Mouse (Mus musculus) kidney, adult 2 months (tissue): ENCODE measurements around the gene Pan3. TPM values are rescaled to one million over a fixed set of nuclear protein-coding genes. Genes with fewer than 3 reads are reported as not detected.

Experiments used
- DNase-seq: peaks from one replicate; pipeline ENCODE4 v3.0.0; 2021
- H3K27ac ChIP-seq: fragments of 200-500 bp; 2 replicates; pipeline ENCODE4 v1.5.1; 2012; ENCODE audit warnings: low read depth, low read length, control low read depth, inconsistent platforms; ENCODE audit not compliant: insufficient read depth
- H3K27me3 ChIP-seq: fragments of 200-500 bp; replicated peaks from 2 replicates; pipeline ENCODE4 v1.6.1; 2012; ENCODE audit warnings: mild to moderate bottlenecking, moderate library complexity, low read length, inconsistent platforms; ENCODE audit not compliant: control insufficient read depth, insufficient read depth
- H3K36me3 ChIP-seq: fragments of 200-500 bp; 2 replicates; pipeline ENCODE4 v1.6.1; 2012; ENCODE audit warnings: mild to moderate bottlenecking, moderate library complexity, low read length, inconsistent platforms; ENCODE audit not compliant: control insufficient read depth, insufficient read depth
- H3K4me1 ChIP-seq: fragments of 200-500 bp; 2 replicates; pipeline ENCODE4 v1.6.1; 2011; ENCODE audit warnings: low read length; ENCODE audit not compliant: control insufficient read depth, insufficient read depth
- H3K4me3 ChIP-seq: fragments of 200-500 bp; 2 replicates; pipeline ENCODE4 v1.5.1; 2011; ENCODE audit warnings: mild to moderate bottlenecking, low read depth, low read length, control low read depth; ENCODE audit not compliant: insufficient read depth
- CTCF ChIP-seq: fragments of 200-500 bp; conservative IDR thresholded peaks from 2 replicates; pipeline ENCODE4 v1.5.1; 2011; ENCODE audit warnings: low read depth, mild to moderate bottlenecking, control low read depth, low read length, moderate library complexity, mixed read lengths; ENCODE audit not compliant: insufficient read depth, insufficient read length
- POLR2A ChIP-seq: fragments of 200-500 bp; IDR thresholded peaks from one replicate; pipeline ENCODE4 v1.6.1; 2011; ENCODE audit warnings: low read depth, low read length, control low read depth
- WGBS: fragments of 180-500 bp; shearing (Covaris S2); methylation state at CpG from one replicate; pipeline ENCODE4 v1.1.7; 2018; 5-methylcytosine and 5-hydroxymethylcytosine counted together
- polyA plus RNA-seq: library from polyadenylated mRNA; depleted of rRNA; stranded (reverse); fragments of >200 nt; gene quantifications from 2 replicates; pipeline ENCODE4 v1.2.3, GENCODE M21; 2012

Gene Pan3
- polyA plus RNA-seq, 1 experiment: 47.2 TPM

- Histone ChIP-seq H3K27ac (no peak overlapping the region), H3K27me3 (no peaks in the 10 kb centered on the region; the same call in 1 of the 2 replicates), H3K4me1 (no peaks in the 10 kb centered on the region), H3K36me3 (no peaks in the 10 kb centered on the region), H3K4me3 (no peak overlapping the region)
- DNase-seq: peak; percentile 87
- 60% methylated on average over 8 of the region's 8 CpGs for WGBS
- TF ChIP-seq POLR2A: no peak
- TF ChIP-seq CTCF: 0 out of 2 replicates have a peak, but pooled peaks have one; percentile 2
These were observed 144.6 kb downstream of the Pan3 start for GRCm38 (mm10) chr5:147574517-147574916.

GRCm38 (mm10) chr5:147577003-147577402, 147.0 kb downstream of the Pan3 start:
- no peak for DNase-seq
- Histone ChIP-seq H3K4me1 (no peaks in the 10 kb centered on the region), H3K27ac (no peak overlapping the region), H3K4me3 (no peak overlapping the region), H3K27me3 (no peaks in the 10 kb centered on the region; the same call in 1 of the 2 replicates), H3K36me3 (no peaks in the 10 kb centered on the region)
- 52% methylated on average over 6 of the region's 6 CpGs for WGBS
- TF ChIP-seq POLR2A (no peak), CTCF (no peak)

DNA sequence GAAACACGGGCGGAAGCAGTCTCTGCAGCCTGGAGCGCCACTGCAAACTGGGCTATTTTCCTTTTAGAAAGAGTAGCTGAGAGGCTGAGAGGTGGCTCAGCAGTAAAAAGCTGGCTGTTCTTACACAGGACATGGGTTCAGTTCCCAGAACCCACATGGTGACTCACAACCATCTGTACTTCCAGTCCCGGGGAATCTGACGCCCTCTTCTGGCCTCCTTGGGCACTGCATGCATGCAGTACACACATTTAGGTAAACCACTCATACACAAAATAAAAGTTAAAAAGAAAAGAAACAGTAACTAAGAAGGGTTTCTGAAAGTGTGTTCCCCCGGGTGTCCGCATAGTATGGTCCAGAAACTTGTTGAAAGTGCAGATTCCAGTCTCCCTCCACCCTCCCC, 149.2 kb downstream of the Pan3 start:
- DNase-seq: no peak
- Histone ChIP-seq H3K4me1 (no peaks in the 10 kb centered on the region), H3K36me3 (no peaks in the 10 kb centered on the region), H3K27ac (no peak overlapping the region), H3K27me3 (no peaks in the 10 kb centered on the region; the same call in 1 of the 2 replicates), H3K4me3 (no peak overlapping the region)
- 90% methylated on average over 7 of the region's 7 CpGs for WGBS
- TF ChIP-seq POLR2A (no peak), CTCF (0 out of 2 replicates have a peak, but pooled peaks have one; percentile 16)

DNA sequence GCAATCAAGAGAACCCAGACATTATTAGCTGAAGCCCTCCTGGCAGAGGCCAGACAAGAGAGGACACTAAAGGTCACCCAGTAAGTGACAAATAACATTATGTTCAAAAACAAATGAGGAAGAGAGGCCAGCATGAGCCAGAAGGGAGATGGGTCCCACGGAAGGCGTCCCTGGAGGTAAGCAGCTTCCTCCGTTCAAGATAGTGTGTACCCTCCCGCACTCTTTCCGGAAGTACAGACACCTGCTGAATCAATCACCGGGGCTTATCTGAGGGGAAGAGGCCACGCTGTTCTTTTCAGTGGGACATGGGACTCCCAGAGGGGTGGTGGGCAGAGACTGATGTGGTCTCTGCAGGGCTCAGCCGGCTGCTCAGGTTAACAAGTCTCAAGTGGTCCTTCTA, 149.7 kb downstream of the Pan3 start:
- Histone ChIP-seq H3K27me3 (no peaks in the 10 kb centered on the region; the same call in 1 of the 2 replicates), H3K4me1 (no peaks in the 10 kb centered on the region), H3K27ac (peak overlapping the region; percentile 39), H3K36me3 (no peaks in the 10 kb centered on the region), H3K4me3 (no peak overlapping the region)
- 79% methylated on average over 8 of the region's 8 CpGs for WGBS
- DNase-seq: peak; percentile 52
- TF ChIP-seq CTCF: no peak
- no peak for TF ChIP-seq POLR2A

DNA sequence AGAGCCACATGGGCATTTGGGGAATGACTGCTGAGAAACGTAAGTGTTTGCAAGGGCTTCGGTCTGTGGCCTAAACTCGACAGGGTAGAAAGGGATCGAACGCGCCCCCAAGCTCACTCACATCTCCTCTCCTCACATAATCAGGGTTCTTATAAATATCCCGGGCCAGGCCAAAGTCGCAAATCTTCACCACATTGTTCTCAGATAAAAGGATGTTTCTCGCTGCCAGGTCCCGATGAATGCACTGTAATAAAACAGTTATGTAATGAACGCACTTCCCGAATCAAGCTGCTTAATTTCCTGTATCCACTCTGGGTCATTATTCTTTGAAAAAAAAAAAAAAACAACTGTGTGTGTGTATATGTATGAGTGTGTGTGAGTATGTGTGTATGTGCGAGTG, 150.2 kb downstream of the Pan3 start:
- 67% methylated on average over 13 of the region's 13 CpGs for WGBS
- Histone ChIP-seq H3K36me3 (no peaks in the 10 kb centered on the region), H3K4me3 (no peak overlapping the region), H3K27ac (peak overlapping the region; percentile 39), H3K27me3 (no peaks in the 10 kb centered on the region; the same call in 1 of the 2 replicates), H3K4me1 (no peaks in the 10 kb centered on the region)
- TF ChIP-seq CTCF (no peak), POLR2A (no peak)
- peak; percentile 69 for DNase-seq

GRCm38 (mm10) chr5:147583702-147584298, 153.8 kb downstream of the Pan3 start:
- Histone ChIP-seq H3K4me1 (no peaks in the 10 kb centered on the region), H3K36me3 (no peaks in the 10 kb centered on the region), H3K27ac (peak overlapping the region; percentile 65), H3K4me3 (no peak overlapping the region), H3K27me3 (no peaks in the 10 kb centered on the region)
- no peak for TF ChIP-seq POLR2A
- peak; percentile 80 for TF ChIP-seq CTCF
- DNase-seq: peak; percentile 82
- WGBS: 21% methylated on average over 14 of the region's 14 CpGs

- DNase-seq: peak; percentile 67
These were observed 154.7 kb downstream of the Pan3 start for GRCm38 (mm10) chr5:147584648-147585047.

GRCm38 (mm10) chr5:147585070-147585469, 155.1 kb downstream of the Pan3 start:
- 43% methylated on average over 1 of the region's 1 CpGs for WGBS
- TF ChIP-seq CTCF (no peak), POLR2A (no peak)
- peak; percentile 42 for DNase-seq
- Histone ChIP-seq H3K27me3 (no peaks in the 10 kb centered on the region), H3K36me3 (no peaks in the 10 kb centered on the region), H3K27ac (no peak overlapping the region; the same call in 1 of the 2 replicates), H3K4me3 (no peak overlapping the region), H3K4me1 (no peaks in the 10 kb centered on the region)

More at GRCm38 (mm10) chr5:147584648-147585047, 154.7 kb downstream of the Pan3 start:
- Histone ChIP-seq H3K27ac (peak overlapping the region; percentile 65), H3K4me1 (no peaks in the 10 kb centered on the region), H3K4me3 (no peak overlapping the region), H3K36me3 (no peaks in the 10 kb centered on the region), H3K27me3 (no peaks in the 10 kb centered on the region)
- TF ChIP-seq CTCF: no peak
- TF ChIP-seq POLR2A: no peak
- 65% methylated on average over 9 of the region's 9 CpGs for WGBS
